Mouse (Mus musculus) midbrain, embryonic 12.5 days (tissue): ENCODE measurements around the gene Gfm2. TPM values are rescaled to one million over a fixed set of nuclear protein-coding genes. Genes with fewer than 3 reads are reported as not detected.

Experiments used
- ATAC-seq: fragments of 200-750 bp; cut with Nextera tagmentation; 2 replicates; pipeline ENCODE4 v1.8.0; 2017; ENCODE audit warnings: low read depth, moderate TSS enrichment, moderate library complexity; ENCODE audit not compliant: low FRiP score
- H3K27ac ChIP-seq: fragments of 300-500 bp; sonication (generic); replicated peaks from 2 replicates; pipeline ENCODE4 v1.5.1; 2016; ENCODE audit warnings: mild to moderate bottlenecking
- H3K27me3 ChIP-seq: fragments of 300-500 bp; sonication (generic); 2 replicates; pipeline ENCODE4 v1.6.1; 2016; ENCODE audit warnings: mild to moderate bottlenecking
- H3K36me3 ChIP-seq: fragments of 300-500 bp; sonication (generic); 2 replicates; pipeline ENCODE4 v1.6.1; 2016
- H3K4me1 ChIP-seq: fragments of 300-500 bp; sonication (generic); 2 replicates; pipeline ENCODE4 v1.6.1; 2016
- H3K4me2 ChIP-seq: fragments of 300-500 bp; sonication (generic); replicated peaks from 2 replicates; pipeline ENCODE4 v1.6.1; 2016; ENCODE audit warnings: mild to moderate bottlenecking, moderate library complexity
- H3K4me3 ChIP-seq: fragments of 300-500 bp; sonication (generic); 2 replicates; pipeline ENCODE4 v1.5.1; 2016; ENCODE audit warnings: mild to moderate bottlenecking
- H3K9ac ChIP-seq: fragments of 300-500 bp; sonication (generic); replicated peaks from 2 replicates; pipeline ENCODE4 v1.6.1; 2016; ENCODE audit warnings: mild to moderate bottlenecking, moderate library complexity
- H3K9me3 ChIP-seq: fragments of 300-500 bp; sonication (generic); 2 replicates; pipeline ENCODE4 v1.6.1; 2016; ENCODE audit warnings: mild to moderate bottlenecking
- WGBS: fragments of 180-500 bp; shearing (Covaris S2); methylation state at CpG from one replicate; pipeline ENCODE4 v1.1.7; 2016; 5-methylcytosine and 5-hydroxymethylcytosine counted together
- polyA plus RNA-seq: library from polyadenylated mRNA; unstranded; fragments of >200 nt; fragmentation: Nextera tagmentation; extraction: Ambion mirVana; gene quantifications from 2 replicates; pipeline ENCODE4 v1.2.1, GENCODE M21; 2016

Gfm2 gene
- polyA plus RNA-seq, 1 experiment from 2014 or later = 35.7 TPM

GRCm38 (mm10) chr13:97214583-97215268, 77.0 kb downstream of the Gfm2 start:
- Histone ChIP-seq H3K36me3 (no peaks in the 10 kb centered on the region), H3K27ac (peak overlapping the region; percentile 25; the same call in 1 of the 2 replicates), H3K4me2 (no peak overlapping the region), H3K9ac (no peak overlapping the region), H3K27me3 (no peaks in the 10 kb centered on the region), H3K4me3 (no peak overlapping the region), H3K4me1 (peaks cover 22% of the 10 kb centered on the region), H3K9me3 (no peaks in the 10 kb centered on the region)
- peak; percentile 39; the same call in 1 of the 2 replicates for ATAC-seq
- WGBS = 53% methylated on average over 3 of the region's 3 CpGs

- Histone ChIP-seq H3K9me3 (no peaks in the 10 kb centered on the region), H3K4me2 (no peak overlapping the region), H3K4me3 (no peak overlapping the region), H3K4me1 (peaks cover 22% of the 10 kb centered on the region), H3K9ac (no peak overlapping the region), H3K27ac (0 out of 2 replicates have a peak overlapping the region, but pooled peaks have one; percentile 25), H3K36me3 (no peaks in the 10 kb centered on the region), H3K27me3 (no peaks in the 10 kb centered on the region)
- peak; percentile 55; the same call in 1 of the 2 replicates for ATAC-seq
- WGBS = 56% methylated on average over 4 of the region's 4 CpGs
Measured at GRCm38 (mm10) chr13:97215563-97215962, 77.8 kb downstream of the Gfm2 start.

- 82% methylated on average over 5 of the region's 5 CpGs for WGBS
- peaks cover 22% of the 10 kb centered on the region for H3K4me1 ChIP-seq
- no peak overlapping the region for H3K9ac ChIP-seq
- no peaks in the 10 kb centered on the region for H3K27me3 ChIP-seq
- no peak for ATAC-seq
- 0 out of 2 replicates have a peak overlapping the region, but pooled peaks have one; percentile 39 for H3K27ac ChIP-seq
- H3K4me3 ChIP-seq = no peak overlapping the region
- H3K9me3 ChIP-seq = no peaks in the 10 kb centered on the region
- H3K36me3 ChIP-seq = no peaks in the 10 kb centered on the region
- H3K4me2 ChIP-seq = no peak overlapping the region
Measured at GRCm38 (mm10) chr13:97216196-97216595, 78.5 kb downstream of the Gfm2 start.

DNA sequence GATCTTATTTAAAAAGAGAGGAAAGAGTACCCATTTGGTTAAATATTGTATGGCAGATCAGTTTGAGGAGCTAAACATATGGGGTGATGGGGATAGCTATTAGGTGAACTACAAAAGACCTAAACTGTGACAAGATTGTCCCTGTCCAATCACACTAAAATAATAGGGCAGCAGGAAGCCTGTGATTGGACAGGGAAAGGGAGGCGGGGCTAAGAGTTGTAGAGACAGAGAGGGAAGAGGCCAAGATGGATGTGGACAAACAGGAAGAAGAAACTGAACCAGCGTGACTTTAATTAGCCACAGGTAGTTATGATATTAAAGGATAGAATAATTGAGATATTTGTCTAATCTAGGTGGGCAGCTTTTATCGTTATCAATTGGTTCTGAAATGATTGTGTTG, 82.3 kb downstream of the Gfm2 start:
- H3K27me3 ChIP-seq = no peaks in the 10 kb centered on the region
- H3K4me3 ChIP-seq = no peak overlapping the region
- H3K36me3 ChIP-seq = no peaks in the 10 kb centered on the region
- no peak for ATAC-seq
- H3K9ac ChIP-seq = no peak overlapping the region
- peaks cover 12% of the 10 kb centered on the region for H3K4me1 ChIP-seq
- no peaks in the 10 kb centered on the region for H3K9me3 ChIP-seq
- H3K4me2 ChIP-seq = no peak overlapping the region
- H3K27ac ChIP-seq = no peak overlapping the region
- WGBS = 97% methylated on average over 3 of the region's 3 CpGs

GRCm38 (mm10) chr13:97223856-97224255, 86.1 kb downstream of the Gfm2 start:
- Histone ChIP-seq H3K4me3 (no peak overlapping the region), H3K27ac (no peak overlapping the region), H3K4me1 (no peaks in the 10 kb centered on the region), H3K4me2 (no peak overlapping the region), H3K27me3 (no peaks in the 10 kb centered on the region), H3K9ac (no peak overlapping the region), H3K36me3 (no peaks in the 10 kb centered on the region), H3K9me3 (no peaks in the 10 kb centered on the region)
- no peak for ATAC-seq
- 86% methylated on average over 8 of the region's 8 CpGs for WGBS

DNA sequence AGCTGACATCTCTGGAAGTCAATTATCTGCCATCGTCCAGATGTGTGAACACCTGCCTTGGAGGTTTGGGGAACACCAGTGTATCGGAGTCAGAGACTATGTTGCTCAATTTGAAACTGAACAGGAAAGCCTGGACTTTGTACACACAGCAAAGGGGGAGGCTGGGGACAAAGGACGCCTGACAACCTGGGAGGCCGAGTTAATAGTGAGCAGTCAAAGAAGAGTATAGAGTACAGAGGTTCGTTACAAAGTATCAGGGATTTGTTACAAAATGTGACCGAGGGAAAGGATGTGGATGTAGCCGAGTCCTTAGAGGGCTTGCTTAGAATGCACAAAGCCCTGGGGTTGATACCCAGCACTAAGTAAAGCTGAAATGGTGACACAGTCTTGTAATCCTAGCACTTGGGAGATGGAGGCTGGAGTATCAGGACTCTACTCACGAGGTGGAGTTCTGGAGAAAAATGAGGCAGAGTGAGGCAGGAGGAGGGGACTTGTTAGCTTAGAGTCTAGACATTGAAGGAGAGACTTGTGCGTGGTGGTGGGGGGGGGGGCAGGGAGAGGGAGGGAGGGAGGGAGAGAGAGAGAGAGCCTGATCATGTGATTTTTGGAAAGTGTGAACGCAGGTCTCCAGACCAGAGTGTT, 86.7 kb downstream of the Gfm2 start:
- Histone ChIP-seq H3K4me2 (no peak overlapping the region), H3K4me1 (no peaks in the 10 kb centered on the region), H3K9me3 (no peaks in the 10 kb centered on the region), H3K27me3 (no peaks in the 10 kb centered on the region), H3K4me3 (no peak overlapping the region), H3K27ac (no peak overlapping the region), H3K9ac (no peak overlapping the region), H3K36me3 (no peaks in the 10 kb centered on the region)
- 83% methylated on average over 10 of the region's 10 CpGs for WGBS
- ATAC-seq = no peak

DNA sequence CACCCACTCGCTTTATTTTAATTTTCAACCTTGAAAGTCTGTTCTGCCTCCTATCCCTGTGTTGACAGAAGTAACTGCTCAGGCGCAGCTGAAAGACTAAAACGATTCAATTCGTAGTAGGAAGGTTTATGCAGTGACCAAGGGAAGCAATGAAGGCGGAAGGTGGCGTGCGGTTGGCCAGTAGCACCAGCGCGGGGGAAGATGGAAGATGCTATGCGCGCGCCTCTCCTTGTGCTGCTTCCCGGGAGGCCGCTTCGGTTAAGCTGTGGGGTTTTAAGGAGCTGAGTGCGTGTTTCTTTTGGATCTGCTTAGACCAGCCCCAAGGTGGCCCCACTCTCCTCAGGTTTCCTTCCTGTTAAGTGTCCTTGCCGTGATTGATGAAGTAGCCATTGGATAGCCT, 87.4 kb downstream of the Gfm2 start:
- H3K4me2 ChIP-seq = no peak overlapping the region
- no peak overlapping the region for H3K27ac ChIP-seq
- H3K27me3 ChIP-seq = no peaks in the 10 kb centered on the region
- no peak for ATAC-seq
- no peaks in the 10 kb centered on the region for H3K9me3 ChIP-seq
- no peak overlapping the region for H3K9ac ChIP-seq
- H3K4me1 ChIP-seq = no peaks in the 10 kb centered on the region
- H3K4me3 ChIP-seq = no peak overlapping the region
- WGBS = 82% methylated on average over 17 of the region's 17 CpGs
- H3K36me3 ChIP-seq = no peaks in the 10 kb centered on the region

DNA sequence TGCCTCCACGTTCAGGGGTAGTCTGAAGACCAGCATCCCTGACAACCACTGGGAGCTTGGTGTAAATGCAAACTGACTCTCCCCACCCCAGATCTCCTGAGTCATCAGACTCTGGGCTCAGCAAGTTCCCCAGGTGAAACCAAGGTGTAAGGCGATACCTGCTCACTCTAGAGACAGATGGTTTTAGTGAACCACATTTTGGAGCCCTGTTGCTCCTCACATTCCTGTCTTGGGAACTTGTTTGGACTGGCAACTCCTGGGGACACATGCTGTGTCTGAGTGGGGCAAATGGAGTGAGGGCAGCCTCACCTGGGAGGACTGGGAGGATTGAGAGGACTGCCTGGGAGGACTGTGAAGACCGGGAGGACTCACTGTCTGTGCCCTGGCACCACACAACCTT, 90.1 kb downstream of the Gfm2 start:
- Histone ChIP-seq H3K9me3 (no peaks in the 10 kb centered on the region), H3K4me2 (no peak overlapping the region), H3K4me1 (no peaks in the 10 kb centered on the region), H3K9ac (no peak overlapping the region), H3K4me3 (no peak overlapping the region), H3K36me3 (no peaks in the 10 kb centered on the region), H3K27me3 (no peaks in the 10 kb centered on the region), H3K27ac (no peak overlapping the region)
- WGBS = 91% methylated on average over 3 of the region's 3 CpGs
- ATAC-seq = no peak

- no peaks in the 10 kb centered on the region for H3K36me3 ChIP-seq
- WGBS = 85% methylated on average over 3 of the region's 3 CpGs
- H3K27me3 ChIP-seq = no peaks in the 10 kb centered on the region
Measured at GRCm38 (mm10) chr13:97230101-97230500, 92.4 kb downstream of the Gfm2 start.

More at GRCm38 (mm10) chr13:97230101-97230500, 92.4 kb downstream of the Gfm2 start:
- no peak overlapping the region for H3K9ac ChIP-seq
- H3K4me2 ChIP-seq = no peak overlapping the region
- no peaks in the 10 kb centered on the region for H3K9me3 ChIP-seq
- H3K27ac ChIP-seq = no peak overlapping the region
- no peaks in the 10 kb centered on the region for H3K4me1 ChIP-seq
- no peak for ATAC-seq
- H3K4me3 ChIP-seq = no peak overlapping the region

Other genes with a start within 250 kb of the Gfm2 start
- gene Gcnt4, start 213.2 kb upstream of the Gfm2 start, polyA plus RNA-seq = 0.22 and 0.23 TPM in 2 replicates
- gene 1700029F12Rik, start 103.6 kb upstream of the Gfm2 start, polyA plus RNA-seq = not detected in 2 replicates
- gene Fam169a, start 70.7 kb upstream of the Gfm2 start, polyA plus RNA-seq = 12.9 and 13.4 TPM in 2 replicates
- gene Gm6169, start 38.7 kb upstream of the Gfm2 start, polyA plus RNA-seq = 0.24 and 0.85 TPM in 2 replicates
- 48.9 and 60.9 TPM in 2 replicates for gene Nsa2, start within 50 bp of the Gfm2 start, polyA plus RNA-seq
- 23.8 and 24.2 TPM in 2 replicates for gene Hexb, start 60.4 kb downstream of the Gfm2 start, polyA plus RNA-seq
- gene Enc1, start 103.2 kb downstream of the Gfm2 start, polyA plus RNA-seq = 21.9 and 22.0 TPM in 2 replicates